Mouse (Mus musculus) Patski (cell line): Measurements from ENCODE around the gene Kdr. TPM values are rescaled to one million over a fixed set of nuclear protein-coding genes. Genes with fewer than 3 reads are reported as not detected.
"Not testable (repeated sequence)": the region's sequence is repeated elsewhere in the genome, so short reads cannot be mapped to it uniquely, and the experiment has no call there.

Source experiments
- ATAC-seq: fragments of 100-300 bp; one replicate; pipeline ENCODE4 v1.8.0; 2021
- CTCF ChIA-PET: fragments of 350-600 bp; sonication (Branson Sonifier 250); formaldehyde crosslinking; loops from one replicate; lab custom pipeline; 2022; ENCODE audit warnings: inconsistent platforms; lab: Charles Lee
- POLR2A ChIA-PET: fragments of 350-600 bp; sonication (Branson Sonifier 250); formaldehyde crosslinking; loops from one replicate; lab custom pipeline; 2022; ENCODE audit warnings: antibody characterized with exemption, inconsistent platforms; lab: Charles Lee
- DNase-seq: peaks from one replicate; pipeline ENCODE4 v3.0.0-alpha.2; 2011; ENCODE audit warnings: low read depth, low spot score
- H3K27me3 ChIP-seq: fragments of 371-371 bp; one replicate; pipeline ENCODE4 v1.5.1; 2021
- CTCF ChIP-seq: fragments of 100-300 bp; IDR thresholded peaks from one replicate; pipeline ENCODE4 v1.5.1; 2021
- in situ Hi-C: fragments of 300-500 bp; cut with MboI; formaldehyde crosslinking; loops from 3 replicates; pipeline ENCODE4 v1.11.1; 2018; ENCODE audit warnings: low pct_unique_long_range_greater_than_20kb, mixed read lengths
- polyA plus RNA-seq: library from polyadenylated mRNA; unstranded; gene quantifications from one replicate; pipeline ENCODE4 v1.2.3, GENCODE M21; 2021

The Kdr gene
- polyA plus RNA-seq, 1 experiment from 2014 or later, result not detected

DNA sequence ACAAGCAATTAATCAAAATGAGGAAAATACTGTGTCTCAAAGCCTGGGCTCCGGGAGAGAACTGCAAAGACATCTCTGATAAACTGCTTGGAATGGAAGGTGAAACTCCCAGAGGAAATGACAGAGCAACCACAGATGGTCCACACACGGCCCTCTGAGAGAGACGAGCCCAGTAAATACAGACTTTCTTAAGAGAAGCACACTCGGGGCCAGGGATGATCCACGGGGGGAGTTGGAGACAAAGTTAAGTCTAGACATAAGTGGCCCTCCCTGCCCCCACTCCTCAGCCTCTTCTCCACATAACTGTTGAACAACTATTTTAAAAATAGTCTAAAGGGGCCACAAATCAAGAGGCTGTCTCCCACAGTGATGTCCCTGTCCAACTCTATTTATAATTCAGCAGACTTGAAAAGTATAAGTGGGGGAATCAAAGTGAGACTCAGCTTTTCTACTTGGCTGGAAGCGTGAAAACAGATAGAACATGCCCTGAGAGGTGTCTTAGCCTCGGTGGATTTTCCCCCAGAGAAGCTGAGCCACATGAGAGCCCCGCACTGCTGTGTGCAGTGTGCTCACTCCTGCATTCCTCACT is 39.0 kb downstream of the Kdr start:
- no peak for TF ChIP-seq CTCF
- no peaks in the 10 kb centered on the region for H3K27me3 ChIP-seq
- ChIA-PET CTCF (no interaction called here), POLR2A (no interaction called here)
- no peak for ATAC-seq
- in situ Hi-C loops, result no loop called here
- DNase-seq, result no peak

DNA sequence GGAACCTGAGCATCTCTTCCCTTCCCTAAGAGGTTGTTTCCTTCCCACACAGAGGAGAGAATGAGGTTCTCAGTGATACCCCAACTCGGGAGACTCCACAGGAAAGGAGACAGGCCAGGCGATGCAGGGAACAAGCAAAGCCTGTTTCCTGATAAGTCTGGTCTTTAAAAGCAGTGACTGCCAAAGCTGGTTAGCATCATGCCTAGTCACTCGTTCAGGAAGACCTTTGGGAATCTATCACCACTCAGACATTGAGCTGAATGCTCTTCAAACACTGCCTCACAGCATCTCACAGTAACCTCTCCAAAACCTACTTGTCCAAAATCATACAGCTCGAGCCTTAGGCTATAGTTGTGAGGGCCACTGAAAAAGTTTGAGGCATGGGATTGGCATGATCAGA is 40.2 kb downstream of the Kdr start:
- no peaks in the 10 kb centered on the region for H3K27me3 ChIP-seq
- TF ChIP-seq CTCF, result no peak
- ATAC-seq (no peak), DNase-seq (no peak)
- POLR2A ChIA-PET, result no interaction called here
- CTCF ChIA-PET, result no interaction called here
- in situ Hi-C loops, result no loop called here

DNA sequence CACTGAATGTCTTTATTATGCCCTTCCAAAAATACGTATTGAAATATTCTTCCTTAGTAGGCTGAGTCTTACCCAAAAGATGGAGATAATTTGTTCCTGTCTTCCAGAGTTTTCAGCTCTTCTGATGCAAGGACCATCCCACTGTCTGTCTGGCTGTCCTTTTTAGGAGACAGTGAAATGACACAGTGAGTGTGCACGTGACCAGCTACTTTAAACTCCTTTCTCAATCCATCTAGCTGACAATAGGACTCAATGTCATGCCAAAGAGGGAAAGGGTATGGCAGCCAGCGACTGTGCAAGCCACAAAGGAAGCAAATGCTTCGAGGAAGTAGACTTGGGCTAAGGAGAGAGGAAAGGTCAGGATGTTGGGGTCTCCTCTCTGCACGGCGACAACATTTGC is 42.0 kb downstream of the Kdr start:
- no peaks in the 10 kb centered on the region for H3K27me3 ChIP-seq
- ChIA-PET CTCF (no interaction called here), POLR2A (no interaction called here)
- in situ Hi-C loops, result no loop called here
- DNase-seq (no peak), ATAC-seq (no peak)
- no peak for TF ChIP-seq CTCF

DNA sequence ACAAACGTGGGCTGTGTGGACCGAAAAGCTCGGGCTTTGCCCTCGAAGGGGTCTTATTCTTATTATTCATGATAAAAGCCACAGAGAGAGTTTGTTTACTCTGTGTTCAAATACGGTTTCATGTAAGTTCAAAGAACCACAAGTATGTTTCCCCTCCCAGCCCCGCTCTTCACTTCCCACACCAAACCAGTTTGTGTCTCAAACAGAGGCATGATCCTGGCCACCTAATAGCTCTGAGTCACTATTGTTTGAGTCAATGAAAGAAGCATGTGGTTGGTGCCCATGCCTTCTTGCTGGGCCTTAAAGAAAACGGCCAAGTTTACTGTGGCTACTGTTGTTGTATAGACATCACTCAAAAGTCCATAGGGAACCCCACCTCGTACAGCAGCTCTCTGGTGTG is 43.0 kb downstream of the Kdr start:
- CTCF ChIA-PET, result no interaction called here

DNA sequence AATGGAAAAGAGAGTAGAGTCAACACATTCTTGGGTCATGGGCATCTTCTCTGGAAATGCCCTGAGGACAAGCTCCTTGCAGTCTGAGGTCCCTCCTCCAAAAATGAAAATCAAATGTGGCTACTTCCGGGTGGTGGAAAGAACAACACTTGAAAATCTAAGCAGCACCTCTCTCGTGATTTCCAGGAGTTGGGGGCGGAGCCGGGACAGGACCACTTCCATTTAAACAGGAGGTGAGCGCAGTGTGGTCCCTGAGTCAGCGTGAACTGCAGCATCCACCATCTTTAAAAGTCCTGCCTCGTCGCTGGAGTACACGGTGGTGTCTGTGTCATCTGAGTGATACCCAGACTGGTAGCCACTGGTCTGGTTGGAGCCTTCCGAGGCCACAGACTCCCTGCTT is 44.1 kb downstream of the Kdr start:
- ATAC-seq, result no peak
- ChIA-PET POLR2A (no interaction called here), CTCF (interaction anchor here (0.7 kb wide), 1 partner anchor 11 kb away, joined by 3 read pairs; no protein-coding TSS in a partner anchor)
- in situ Hi-C loops, result no loop called here
- DNase-seq, result no peak
- no peak for TF ChIP-seq CTCF
- no peaks in the 10 kb centered on the region for H3K27me3 ChIP-seq

More for the DNA sequence above, 43.0 kb downstream of the Kdr start:
- no peak for TF ChIP-seq CTCF
- DNase-seq (no peak), ATAC-seq (no peak)
- POLR2A ChIA-PET, result interaction anchor here (0.6 kb wide), 1 partner anchor 1518 kb away, joined by 4 read pairs; no protein-coding TSS in a partner anchor
- in situ Hi-C loops, result no loop called here
- no peaks in the 10 kb centered on the region for H3K27me3 ChIP-seq

DNA sequence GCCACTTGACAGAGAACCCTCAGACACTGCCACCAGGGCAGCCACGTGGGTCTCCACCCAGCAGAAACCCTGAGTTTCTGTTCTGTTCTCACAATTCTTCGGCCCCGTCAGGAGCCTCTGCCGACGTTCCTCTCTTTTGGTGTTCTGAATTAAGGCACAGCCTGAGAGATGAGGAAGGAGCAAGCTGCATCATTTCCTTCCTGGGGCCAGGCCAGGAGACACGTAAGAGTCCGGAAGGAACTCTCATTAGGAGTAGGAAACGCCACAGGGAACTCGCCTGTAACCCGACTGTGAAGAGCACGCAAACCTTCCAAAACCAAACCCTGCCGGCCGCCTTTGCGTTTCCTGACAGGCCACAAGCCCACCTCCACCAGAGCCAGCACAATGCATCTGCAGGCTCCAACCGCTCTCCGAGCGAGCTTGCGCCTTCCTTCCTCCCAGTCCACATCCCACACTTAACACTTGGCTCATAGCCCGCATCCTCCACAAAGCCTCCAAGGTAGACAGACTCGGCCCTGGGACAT is 44.7 kb downstream of the Kdr start:
- CTCF ChIA-PET, result interaction anchor here (0.7 to 1.5 kb wide), 2 partner anchors 12 to 24 kb away, joined by 3 to 4 read pairs; no protein-coding TSS in a partner anchor
- POLR2A ChIA-PET, result no interaction called here
- DNase-seq, result no peak
- ATAC-seq, result no peak
- in situ Hi-C loops, result no loop called here
- no peak for TF ChIP-seq CTCF
- no peaks in the 10 kb centered on the region for H3K27me3 ChIP-seq

DNA sequence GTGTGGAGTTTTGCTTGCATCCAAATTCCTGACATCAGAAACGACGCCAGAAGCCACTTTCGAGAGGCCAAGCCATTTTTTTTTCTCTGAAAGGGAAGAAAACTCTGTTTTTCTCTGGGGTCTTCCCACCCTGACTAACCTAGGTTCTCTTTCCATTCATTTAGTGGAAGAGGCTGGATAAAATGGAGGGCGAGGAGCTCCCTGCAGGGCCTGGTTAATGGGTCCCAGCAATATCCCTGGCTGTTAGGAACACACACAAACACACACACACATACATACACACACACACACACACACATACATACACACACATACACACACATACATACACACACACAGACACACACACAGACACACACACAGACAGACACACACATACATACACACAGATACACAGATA is 46.8 kb downstream of the Kdr start:
- ATAC-seq, DNase-seq, H3K27me3 ChIP-seq, in situ Hi-C loops, POLR2A ChIA-PET, CTCF ChIA-PET: not testable (repeated sequence)

GRCm38 (mm10) chr5:75929960-75930359 is 48.3 kb downstream of the Kdr start:
- H3K27me3 ChIP-seq, result no peaks in the 10 kb centered on the region
- DNase-seq, result no peak
- no peak for ATAC-seq
- no peak for TF ChIP-seq CTCF
- ChIA-PET POLR2A (no interaction called here), CTCF (interaction anchor here (1.3 kb wide), 1 partner anchor 13 kb away, joined by 3 read pairs; no protein-coding TSS in a partner anchor)
- in situ Hi-C loops, result no loop called here

- no peak for TF ChIP-seq CTCF
- DNase-seq, result no peak
- no peak for ATAC-seq
- H3K27me3 ChIP-seq, result no peaks in the 10 kb centered on the region
- CTCF ChIA-PET, result no interaction called here
- in situ Hi-C loops, result no loop called here
- POLR2A ChIA-PET, result no interaction called here
Observed at GRCm38 (mm10) chr5:75922677-75923076, 55.6 kb downstream of the Kdr start.

DNA sequence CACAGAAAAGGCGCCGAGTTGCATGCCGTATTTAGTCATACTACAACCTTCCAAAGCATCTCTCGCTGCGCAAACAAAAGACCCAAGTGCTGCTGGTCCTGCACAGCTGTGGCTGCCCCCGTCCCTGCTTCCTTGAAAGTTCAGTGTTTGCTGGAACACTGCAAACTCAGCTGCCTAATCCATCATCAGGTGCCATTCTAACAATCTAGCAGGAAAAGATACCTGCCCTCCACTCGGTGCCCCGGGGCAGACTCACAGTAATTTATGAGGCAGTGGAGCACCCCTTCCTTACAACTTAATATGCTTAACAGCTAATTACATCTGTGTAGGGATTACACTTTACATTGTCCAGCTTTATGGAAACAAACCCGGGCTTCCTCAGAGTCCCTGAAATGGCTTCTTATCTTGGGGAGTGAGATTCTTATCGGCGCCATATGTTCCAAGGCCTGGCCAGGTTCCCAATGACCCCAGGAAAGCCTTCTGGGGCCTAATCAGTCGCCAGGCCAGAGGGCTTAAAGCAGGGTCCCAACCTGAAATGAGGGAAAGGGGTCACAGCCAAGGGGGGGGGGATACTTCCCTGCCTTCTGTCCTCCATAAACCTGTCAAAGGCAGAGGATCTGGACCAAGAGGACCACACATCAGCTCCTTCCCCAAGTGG is 56.4 kb downstream of the Kdr start:
- DNase-seq (no peak), ATAC-seq (no peak)
- POLR2A ChIA-PET, result interaction anchor here (0.7 kb wide), 1 partner anchor 30 kb away, joined by 4 read pairs; no protein-coding TSS in a partner anchor
- in situ Hi-C loops, result no loop called here
- no peak for TF ChIP-seq CTCF
- no peaks in the 10 kb centered on the region for H3K27me3 ChIP-seq
- CTCF ChIA-PET, result no interaction called here

GRCm38 (mm10) chr5:75919601-75920000 is 58.7 kb downstream of the Kdr start:
- ATAC-seq (no peak), DNase-seq (no peak)
- CTCF ChIA-PET, result no interaction called here
- in situ Hi-C loops, result no loop called here
- POLR2A ChIA-PET, result no interaction called here
- TF ChIP-seq CTCF, result no peak
- H3K27me3 ChIP-seq, result no peaks in the 10 kb centered on the region
